Mouse (Mus musculus) cerebellum, adult 2 months (tissue): ENCODE data around the gene Trnp1.
A peak's percentile ranks its signal among the peaks of the same experiment; 100 is the strongest.

Experiments
- CTCF ChIP-seq: fragments of 200-500 bp; IDR thresholded peaks from 2 replicates; pipeline ENCODE4 v1.5.1; 2011; ENCODE audit warnings: low read depth, mild to moderate bottlenecking, control low read depth, low read length, moderate library complexity, borderline replicate concordance; ENCODE audit not compliant: insufficient read depth
- POLR2A ChIP-seq: fragments of 200-500 bp; IDR thresholded peaks from 2 replicates; pipeline ENCODE4 v1.6.1; 2011; ENCODE audit warnings: low read length, control low read depth, borderline replicate concordance; ENCODE audit not compliant: insufficient read depth

DNA sequence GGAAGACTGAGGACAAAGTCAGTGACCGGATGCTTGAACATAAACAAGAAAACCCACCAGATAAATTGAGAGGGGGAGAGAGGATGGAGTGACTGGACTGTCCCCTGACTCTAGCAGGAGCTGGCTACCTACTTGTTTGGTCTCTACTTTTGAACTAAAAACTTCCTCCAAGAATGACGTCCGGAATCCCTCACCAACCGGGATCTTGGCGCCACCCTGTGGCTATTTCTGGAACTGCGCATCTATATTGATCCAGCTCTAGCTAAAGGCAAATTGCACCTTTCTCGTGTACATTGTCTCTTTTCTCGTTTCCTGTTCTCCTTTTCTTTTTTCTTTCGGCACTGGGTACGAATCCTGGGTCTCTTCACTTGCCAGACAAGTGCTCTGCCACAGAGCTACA, 46.8 kb downstream of the Trnp1 start:
- peak; percentile 92 for TF ChIP-seq CTCF
- TF ChIP-seq POLR2A: no peak
